Comparison of ENCODE assay signal across 8 mouse cellular contexts in genomic region chr8:95331156-95331719, GRCm38 (mm10). TPM values are rescaled to one million over a fixed set of nuclear protein-coding genes. Genes with fewer than 3 reads are reported as not detected.
A peak's percentile ranks its signal among the peaks of the same experiment; 100 is the strongest.
DNase-seq lines count a peak whose midpoint lies in the region; ATAC-seq and TF ChIP-seq lines count a peak whose summit lies in the region.

No protein-coding gene starts in this region.

- H3K36me3 ChIP-seq in heart, postnatal 0 days (replicated peaks; ENCODE audit: control insufficient read depth, insufficient read depth, low read length) = peaks cover 49% of the 10 kb centered on the region
- peaks cover 43% of the 10 kb centered on the region for H3K36me3 ChIP-seq in liver, embryonic 13.5 days
- peaks cover 34% of the 10 kb centered on the region for H3K36me3 ChIP-seq in neural tube, embryonic 12.5 days

- no peaks in the 10 kb centered on the region for H3K9me3 ChIP-seq in heart, postnatal 0 days (replicated peaks; ENCODE audit: control insufficient read depth, low read length)
- no peaks in the 10 kb centered on the region for H3K9me3 ChIP-seq in liver, embryonic 13.5 days (replicated peaks)
- H3K9me3 ChIP-seq in neural tube, embryonic 12.5 days = no peaks in the 10 kb centered on the region

- TF ChIP-seq CTCF in heart, postnatal 0 days (IDR thresholded peaks at IDR 0.05; ENCODE audit: low read depth) = no peak

- peak overlapping the region; percentile 89 for H3K4me3 ChIP-seq in heart, postnatal 0 days (ENCODE audit: low read depth, low read length)
- peak overlapping the region; percentile 75 for H3K4me3 ChIP-seq in liver, embryonic 13.5 days (replicated peaks)
- peak overlapping the region; percentile 85 for H3K4me3 ChIP-seq in neural tube, embryonic 12.5 days

- TF ChIP-seq EP300 in heart, postnatal 0 days (IDR thresholded peaks at IDR 0.05; ENCODE audit: low read depth) = no peak; the same call in 1 of the 2 replicates

- H3K27me3 ChIP-seq in heart, postnatal 0 days (ENCODE audit: control insufficient read depth, insufficient read depth, low read length) = no peaks in the 10 kb centered on the region
- H3K27me3 ChIP-seq in liver, embryonic 13.5 days = no peaks in the 10 kb centered on the region
- no peaks in the 10 kb centered on the region for H3K27me3 ChIP-seq in neural tube, embryonic 12.5 days (replicated peaks)

- H3K27ac ChIP-seq in heart, postnatal 0 days (ENCODE audit: low read depth) = peak overlapping the region; percentile 95
- H3K27ac ChIP-seq in liver, embryonic 13.5 days = peak overlapping the region; percentile 93
- H3K27ac ChIP-seq in neural tube, embryonic 12.5 days = peak overlapping the region; percentile 97

- H3K4me1 ChIP-seq in heart, postnatal 0 days (ENCODE audit: control insufficient read depth, insufficient read depth) = peaks cover 9% of the 10 kb centered on the region; the same call in 1 of the 2 replicates
- peaks cover 33% of the 10 kb centered on the region for H3K4me1 ChIP-seq in liver, embryonic 13.5 days (replicated peaks)
- H3K4me1 ChIP-seq in neural tube, embryonic 12.5 days = peaks cover 39% of the 10 kb centered on the region

- peak; percentile 49 for DNase-seq in ovary, postnatal 14 days (ENCODE audit: low spot score)
- no peak for DNase-seq in ovary, postnatal 36 days (ENCODE audit: low spot score)
- peak; percentile 55 for DNase-seq in heart, postnatal 0 days (ENCODE audit: low spot score)
- no peak for DNase-seq in liver, embryonic 13.5 days
- no peak for DNase-seq in thymus, postnatal 4 days
- no peak for DNase-seq in right cerebral cortex, adult 2 months (ENCODE audit: low spot score in 2 of 2)

- WGBS in heart, postnatal 0 days = under 1% methylated on average over 37 of the region's 38 CpGs
- WGBS in liver, embryonic 13.5 days (ENCODE audit: insufficient replicate concordance) = under 1% methylated on average over 38 of the region's 38 CpGs
- WGBS in neural tube, embryonic 12.5 days = under 1% methylated on average over 38 of the region's 38 CpGs

- peak overlapping the region; percentile 86 for H3K9ac ChIP-seq in heart, postnatal 0 days (replicated peaks; ENCODE audit: low read depth, low read length)
- H3K9ac ChIP-seq in liver, embryonic 13.5 days = peak overlapping the region; percentile 85
- H3K9ac ChIP-seq in neural tube, embryonic 12.5 days = peak overlapping the region; percentile 93

- peak overlapping the region; percentile 84 for H3K4me2 ChIP-seq in heart, postnatal 0 days (ENCODE audit: low read depth, low read length)
- H3K4me2 ChIP-seq in liver, embryonic 13.5 days = peak overlapping the region; percentile 95
- H3K4me2 ChIP-seq in neural tube, embryonic 12.5 days (replicated peaks) = peak overlapping the region; percentile 89

- peak; percentile 12 for ATAC-seq in common myeloid progenitor, adult 5-6 weeks (replicated peaks; ENCODE audit: low read depth, poor library complexity, severe bottlenecking)
- peak; percentile 47 for ATAC-seq in heart, postnatal 0 days (ENCODE audit: insufficient read depth, low read depth)
- ATAC-seq in liver, embryonic 13.5 days (ENCODE audit: low read depth) = peak; percentile 36
- ATAC-seq in neural tube, embryonic 12.5 days (ENCODE audit: low FRiP score, low read depth) = peak; percentile 57

RNA-seq across cellular contexts. Expression of gene Zfp319, which starts 0.5 kb away (rescaled TPM):
- 2.8 and 5.2 TPM in 2 replicates for total RNA-seq in common myeloid progenitor, adult 5-6 weeks (2017)
- 7.0 and 7.8 TPM in 2 replicates for total RNA-seq in heart, postnatal 0 days (2014; rRNA removed; ENCODE audit: low replicate concordance)
- 3.0 and 3.6 TPM in 2 replicates for polyA plus RNA-seq in heart, postnatal 0 days (2015; fragmentation: Nextera tagmentation; extraction: Ambion mirVana)
- 0.78 and 1.2 TPM in 2 replicates for polyA plus RNA-seq in liver, embryonic 13.5 days (2015; fragmentation: Nextera tagmentation; extraction: Ambion mirVana)
- polyA plus RNA-seq in neural tube, embryonic 12.5 days (2016; fragmentation: Nextera tagmentation; extraction: Ambion mirVana) = 19.8 and 20.5 TPM in 2 replicates

RNA-seq across cellular contexts. Expression of gene Usb1, which starts 0.8 kb away (rescaled TPM):
- 14.5 and 17.9 TPM in 2 replicates for total RNA-seq in common myeloid progenitor, adult 5-6 weeks (2017)
- total RNA-seq in heart, postnatal 0 days (2014; rRNA removed; ENCODE audit: low replicate concordance) = 37.3 and 49.0 TPM in 2 replicates
- 28.8 and 29.6 TPM in 2 replicates for polyA plus RNA-seq in heart, postnatal 0 days (2015; fragmentation: Nextera tagmentation; extraction: Ambion mirVana)
- polyA plus RNA-seq in liver, embryonic 13.5 days (2015; fragmentation: Nextera tagmentation; extraction: Ambion mirVana) = 13.0 and 15.2 TPM in 2 replicates
- 36.4 and 39.2 TPM in 2 replicates for polyA plus RNA-seq in neural tube, embryonic 12.5 days (2016; fragmentation: Nextera tagmentation; extraction: Ambion mirVana)

RNA-seq across cellular contexts. Expression of gene Mmp15, which starts 20.8 kb away (rescaled TPM):
- total RNA-seq in common myeloid progenitor, adult 5-6 weeks (2017) = 0.05 and 0.55 TPM in 2 replicates
- 132 and 171 TPM in 2 replicates for total RNA-seq in heart, postnatal 0 days (2014; rRNA removed; ENCODE audit: low replicate concordance)
- 30.1 and 32.9 TPM in 2 replicates for polyA plus RNA-seq in heart, postnatal 0 days (2015; fragmentation: Nextera tagmentation; extraction: Ambion mirVana)
- 0.86 and 1.1 TPM in 2 replicates for polyA plus RNA-seq in liver, embryonic 13.5 days (2015; fragmentation: Nextera tagmentation; extraction: Ambion mirVana)
- polyA plus RNA-seq in neural tube, embryonic 12.5 days (2016; fragmentation: Nextera tagmentation; extraction: Ambion mirVana) = 36.4 and 41.3 TPM in 2 replicates

RNA-seq across cellular contexts. Expression of gene Tepp, which starts 20.9 kb away (rescaled TPM):
- not detected in 2 replicates for total RNA-seq in common myeloid progenitor, adult 5-6 weeks (2017)
- not detected in 2 replicates for total RNA-seq in heart, postnatal 0 days (2014; rRNA removed; ENCODE audit: low replicate concordance)
- not detected in 2 replicates for polyA plus RNA-seq in heart, postnatal 0 days (2015; fragmentation: Nextera tagmentation; extraction: Ambion mirVana)
- not detected in 2 replicates for polyA plus RNA-seq in liver, embryonic 13.5 days (2015; fragmentation: Nextera tagmentation; extraction: Ambion mirVana)
- polyA plus RNA-seq in neural tube, embryonic 12.5 days (2016; fragmentation: Nextera tagmentation; extraction: Ambion mirVana) = 0.50 TPM in 1 of 2 replicates, not detected in the other

RNA-seq across cellular contexts. Expression of gene Cngb1, which starts 24.9 kb away (rescaled TPM):
- 2.6 and 5.2 TPM in 2 replicates for total RNA-seq in common myeloid progenitor, adult 5-6 weeks (2017)
- not detected in 2 replicates for total RNA-seq in heart, postnatal 0 days (2014; rRNA removed; ENCODE audit: low replicate concordance)
- 1.1 and 1.4 TPM in 2 replicates for polyA plus RNA-seq in heart, postnatal 0 days (2015; fragmentation: Nextera tagmentation; extraction: Ambion mirVana)
- not detected in 2 replicates for polyA plus RNA-seq in liver, embryonic 13.5 days (2015; fragmentation: Nextera tagmentation; extraction: Ambion mirVana)
- 0.47 and 0.85 TPM in 2 replicates for polyA plus RNA-seq in neural tube, embryonic 12.5 days (2016; fragmentation: Nextera tagmentation; extraction: Ambion mirVana)

Comparison
In these comparisons a context has a peak if more than half of its experiments do, and no peak if none do; other contexts are left out.
1. DNase-seq: peak in ovary, postnatal 14 days (single experiment) and heart, postnatal 0 days (single experiment); none in ovary, postnatal 36 days (single experiment), liver, embryonic 13.5 days (single experiment), thymus, postnatal 4 days (single experiment) and right cerebral cortex, adult 2 months (0 of 2).
2. RNA of gene Mmp15, which starts 20.8 kb away (polyA plus RNA-seq): 36.4 to 41.3 TPM in neural tube, embryonic 12.5 days and 30.1 to 32.9 TPM in heart, postnatal 0 days; 0.86 to 1.1 TPM in liver, embryonic 13.5 days; every median in the first group is over 10 times any median in the second.
3. Peak in every context shown above with its lines, with median percentiles within 50 percentile points of each other: ATAC-seq, H3K27ac ChIP-seq, H3K4me2 ChIP-seq, H3K4me3 ChIP-seq and H3K9ac ChIP-seq.